Mouse (Mus musculus): ENCODE results near the gene Gabrb3. TPM values are rescaled to one million over a fixed set of nuclear protein-coding genes. Genes with fewer than 3 reads are reported as not detected.

The Gabrb3 gene
- polyA plus RNA-seq, 1 experiment, result 0.26 TPM

- DNase-seq (ENCODE audit: low spot score), result no peak
Measured at GRCm38 (mm10) chr7:57532676-57533075, 113.2 kb downstream of the Gabrb3 start.

GRCm38 (mm10) chr7:57538565-57538964, 119.1 kb downstream of the Gabrb3 start:
- no peak for DNase-seq (ENCODE audit: low spot score)

GRCm38 (mm10) chr7:57560732-57561436, 141.4 kb downstream of the Gabrb3 start:
- DNase-seq (ENCODE audit: low spot score), result no peak

- DNase-seq (ENCODE audit: low spot score), result no peak
Measured at GRCm38 (mm10) chr7:57564403-57564802, 144.9 kb downstream of the Gabrb3 start.

GRCm38 (mm10) chr7:57590451-57591248, 171.2 kb downstream of the Gabrb3 start:
- DNase-seq (ENCODE audit: low spot score), result peak; percentile 36

- no peak for DNase-seq (ENCODE audit: low spot score)
Measured at GRCm38 (mm10) chr7:57591249-57591577, 171.7 kb downstream of the Gabrb3 start.

GRCm38 (mm10) chr7:57591578-57592431, 172.3 kb downstream of the Gabrb3 start:
- peak; percentile 30 for DNase-seq (ENCODE audit: low spot score)

GRCm38 (mm10) chr7:57597341-57597740, 177.8 kb downstream of the Gabrb3 start:
- DNase-seq (ENCODE audit: low spot score), result no peak

- DNase-seq (ENCODE audit: low spot score), result no peak
Measured at GRCm38 (mm10) chr7:57618697-57619096, 199.2 kb downstream of the Gabrb3 start.

GRCm38 (mm10) chr7:57620036-57620435, 200.5 kb downstream of the Gabrb3 start:
- no peak for DNase-seq (ENCODE audit: low spot score)

GRCm38 (mm10) chr7:57623718-57624117, 204.2 kb downstream of the Gabrb3 start:
- DNase-seq (ENCODE audit: low spot score), result no peak

- no peak for DNase-seq (ENCODE audit: low spot score)
Measured at GRCm38 (mm10) chr7:57635026-57635425, 215.5 kb downstream of the Gabrb3 start.

- no peak for DNase-seq (ENCODE audit: low spot score)
Measured at GRCm38 (mm10) chr7:57635687-57636086, 216.2 kb downstream of the Gabrb3 start.

GRCm38 (mm10) chr7:57640796-57641195, 221.3 kb downstream of the Gabrb3 start:
- DNase-seq (ENCODE audit: low spot score), result no peak

- no peak for DNase-seq (ENCODE audit: low spot score)
Measured at GRCm38 (mm10) chr7:57647345-57647744, 227.9 kb downstream of the Gabrb3 start.

- DNase-seq (ENCODE audit: low spot score), result no peak
Measured at GRCm38 (mm10) chr7:57648136-57648755, 228.8 kb downstream of the Gabrb3 start.

GRCm38 (mm10) chr7:57677352-57677751, 257.9 kb downstream of the Gabrb3 start:
- DNase-seq (ENCODE audit: low spot score), result no peak

- DNase-seq (ENCODE audit: low spot score), result no peak
Measured at GRCm38 (mm10) chr7:57689836-57690235, 270.3 kb downstream of the Gabrb3 start.

GRCm38 (mm10) chr7:57700370-57700769, 280.9 kb downstream of the Gabrb3 start:
- no peak for DNase-seq (ENCODE audit: low spot score)

- no peak for DNase-seq (ENCODE audit: low spot score)
Measured at GRCm38 (mm10) chr7:57701046-57701445, 281.6 kb downstream of the Gabrb3 start.

- DNase-seq (ENCODE audit: low spot score), result no peak
Measured at GRCm38 (mm10) chr7:57703580-57703979, 284.1 kb downstream of the Gabrb3 start.

- no peak for DNase-seq (ENCODE audit: low spot score)
Measured at GRCm38 (mm10) chr7:57706092-57706491, 286.6 kb downstream of the Gabrb3 start.
